Mouse (Mus musculus): ENCODE data around the gene 1300017J02Rik. TPM values are rescaled to one million over a fixed set of nuclear protein-coding genes. Genes with fewer than 3 reads are reported as not detected.

The 1300017J02Rik gene
- polyA plus RNA-seq, 2 experiments, result 0.28 to 0.79 TPM

DNA sequence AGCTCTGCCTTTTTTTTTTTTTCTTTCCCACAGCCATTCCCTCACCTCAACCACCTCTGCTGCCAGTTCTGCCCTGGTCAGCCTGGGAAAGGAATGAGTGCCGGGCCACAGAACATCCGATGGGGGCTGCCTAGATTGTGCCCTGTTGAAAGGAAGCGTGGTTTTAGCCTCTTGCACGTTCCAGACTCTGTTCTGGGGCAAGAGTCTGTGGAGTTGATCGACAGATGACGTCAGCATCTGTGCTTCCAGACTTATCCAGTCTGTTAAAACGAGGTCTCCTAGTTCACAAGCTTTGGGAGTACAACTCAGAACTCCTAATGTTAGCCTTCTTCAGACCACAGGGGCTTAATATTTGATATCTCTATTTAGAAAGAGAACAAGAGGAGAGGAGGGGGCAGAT lies 70.8 kb downstream of the 1300017J02Rik start:
- TF ChIP-seq POLR2A (IDR thresholded peaks at IDR 0.05; ENCODE audit: borderline replicate concordance, extremely low read depth, insufficient read depth, insufficient read length), result no peak
- H3K4me1 ChIP-seq (ENCODE audit: control insufficient read depth, insufficient read depth, low read length), result 0 out of 2 replicates have a peak, but pooled peaks cover 3% of the 10 kb centered on the region
- H3K36me3 ChIP-seq (ENCODE audit: control insufficient read depth, insufficient read depth, low read length), result no peaks in the 10 kb centered on the region
- no peak overlapping the region for H3K4me2 ChIP-seq (replicated peaks; ENCODE audit: low read depth, low read length, severe bottlenecking)
- no peak overlapping the region for H3K4me3 ChIP-seq (replicated peaks; ENCODE audit: low read length)
- no peak for ATAC-seq (ENCODE audit: low FRiP score, low read depth)
- WGBS, result 70% methylated on average over 7 of the region's 7 CpGs
- no peaks in the 10 kb centered on the region for H3K27me3 ChIP-seq (ENCODE audit: control insufficient read depth, insufficient read depth, low read length)
- no peak overlapping the region for H3K9ac ChIP-seq (ENCODE audit: low read depth, low read length, severe bottlenecking)
- no peak overlapping the region for H3K27ac ChIP-seq (replicated peaks; ENCODE audit: low read depth, low read length)
- H3K9me3 ChIP-seq (ENCODE audit: control insufficient read depth, low read length), result no peaks in the 10 kb centered on the region
- no peak for DNase-seq (ENCODE audit: low spot score)

DNA sequence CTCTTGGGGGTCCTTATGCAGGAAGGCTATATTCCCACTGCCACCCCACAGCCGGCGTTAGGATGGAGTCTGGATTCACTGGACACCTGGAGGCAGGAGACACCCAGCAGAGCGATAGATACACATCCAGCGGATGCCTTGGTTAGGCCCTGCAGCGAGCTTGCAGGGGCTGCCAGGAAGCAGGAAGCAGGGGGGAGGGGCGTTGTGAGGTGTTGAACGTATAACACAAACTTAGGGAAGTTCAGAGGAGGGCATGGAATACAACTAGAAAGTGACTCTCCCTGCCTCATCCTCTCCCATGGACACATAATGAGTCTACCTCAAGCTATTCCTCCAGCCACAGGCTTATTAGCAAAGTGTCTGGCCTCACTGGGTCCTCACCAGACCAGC lies 71.9 kb downstream of the 1300017J02Rik start:
- DNase-seq (ENCODE audit: low spot score) (no peak), ATAC-seq (ENCODE audit: low FRiP score, low read depth) (no peak)
- Histone ChIP-seq H3K27ac (replicated peaks; ENCODE audit: low read depth, low read length) (no peak overlapping the region), H3K4me1 (ENCODE audit: control insufficient read depth, insufficient read depth, low read length) (0 out of 2 replicates have a peak, but pooled peaks cover 3% of the 10 kb centered on the region), H3K9ac (ENCODE audit: low read depth, low read length, severe bottlenecking) (no peak overlapping the region), H3K36me3 (ENCODE audit: control insufficient read depth, insufficient read depth, low read length) (no peaks in the 10 kb centered on the region), H3K4me2 (replicated peaks; ENCODE audit: low read depth, low read length, severe bottlenecking) (no peak overlapping the region), H3K9me3 (ENCODE audit: control insufficient read depth, low read length) (no peaks in the 10 kb centered on the region), H3K27me3 (ENCODE audit: control insufficient read depth, insufficient read depth, low read length) (no peaks in the 10 kb centered on the region), H3K4me3 (replicated peaks; ENCODE audit: low read length) (no peak overlapping the region)
- WGBS, result 58% methylated on average over 7 of the region's 7 CpGs
- no peak for TF ChIP-seq POLR2A (IDR thresholded peaks at IDR 0.05; ENCODE audit: borderline replicate concordance, extremely low read depth, insufficient read depth, insufficient read length)

DNA sequence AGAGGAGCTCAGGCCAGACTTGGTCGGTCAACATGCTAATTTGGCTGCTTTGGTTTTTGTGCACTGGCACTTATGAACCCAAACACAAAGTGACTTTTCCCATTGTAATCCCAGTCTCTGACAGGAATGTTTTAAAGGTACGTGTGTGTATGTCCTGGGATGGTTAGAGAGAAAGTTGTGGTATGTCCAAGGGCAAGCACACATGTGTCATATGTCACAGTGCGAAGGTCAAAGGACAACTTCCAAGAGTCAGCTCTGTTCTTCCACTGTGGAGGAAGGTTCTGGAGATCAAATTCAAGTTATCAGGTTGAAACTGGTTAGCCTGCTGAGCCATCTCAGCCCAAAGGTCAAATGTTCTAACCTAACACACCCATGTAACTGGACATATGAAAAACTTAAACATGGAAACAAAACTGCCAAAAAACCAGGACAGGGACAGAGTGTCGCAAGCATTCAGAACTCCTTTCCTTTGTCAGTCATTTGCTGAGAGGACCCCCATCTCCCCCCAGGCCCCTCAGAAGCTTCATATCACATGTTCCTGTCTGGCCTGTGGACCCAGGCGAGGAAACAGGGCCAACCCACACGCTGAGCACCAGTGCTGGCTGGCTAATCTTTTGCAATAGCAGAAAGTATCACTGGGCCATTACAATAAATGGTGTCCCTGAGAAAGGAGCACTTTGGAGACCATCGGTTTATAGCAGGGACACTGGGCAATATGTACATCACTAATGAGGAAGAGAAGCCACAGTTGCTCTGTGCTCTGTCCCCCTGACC lies 72.5 kb downstream of the 1300017J02Rik start:
- Histone ChIP-seq H3K4me3 (replicated peaks; ENCODE audit: low read length) (no peak overlapping the region), H3K27ac (replicated peaks; ENCODE audit: low read depth, low read length) (no peak overlapping the region), H3K36me3 (ENCODE audit: control insufficient read depth, insufficient read depth, low read length) (no peaks in the 10 kb centered on the region), H3K4me2 (replicated peaks; ENCODE audit: low read depth, low read length, severe bottlenecking) (no peak overlapping the region), H3K9me3 (ENCODE audit: control insufficient read depth, low read length) (no peaks in the 10 kb centered on the region), H3K27me3 (ENCODE audit: control insufficient read depth, insufficient read depth, low read length) (no peaks in the 10 kb centered on the region), H3K9ac (ENCODE audit: low read depth, low read length, severe bottlenecking) (no peak overlapping the region), H3K4me1 (ENCODE audit: control insufficient read depth, insufficient read depth, low read length) (0 out of 2 replicates have a peak, but pooled peaks cover 3% of the 10 kb centered on the region)
- 85% methylated on average over 7 of the region's 7 CpGs for WGBS
- DNase-seq (ENCODE audit: low spot score) (no peak), ATAC-seq (ENCODE audit: low FRiP score, low read depth) (no peak)
- TF ChIP-seq POLR2A (IDR thresholded peaks at IDR 0.05; ENCODE audit: borderline replicate concordance, extremely low read depth, insufficient read depth, insufficient read length), result no peak

DNA sequence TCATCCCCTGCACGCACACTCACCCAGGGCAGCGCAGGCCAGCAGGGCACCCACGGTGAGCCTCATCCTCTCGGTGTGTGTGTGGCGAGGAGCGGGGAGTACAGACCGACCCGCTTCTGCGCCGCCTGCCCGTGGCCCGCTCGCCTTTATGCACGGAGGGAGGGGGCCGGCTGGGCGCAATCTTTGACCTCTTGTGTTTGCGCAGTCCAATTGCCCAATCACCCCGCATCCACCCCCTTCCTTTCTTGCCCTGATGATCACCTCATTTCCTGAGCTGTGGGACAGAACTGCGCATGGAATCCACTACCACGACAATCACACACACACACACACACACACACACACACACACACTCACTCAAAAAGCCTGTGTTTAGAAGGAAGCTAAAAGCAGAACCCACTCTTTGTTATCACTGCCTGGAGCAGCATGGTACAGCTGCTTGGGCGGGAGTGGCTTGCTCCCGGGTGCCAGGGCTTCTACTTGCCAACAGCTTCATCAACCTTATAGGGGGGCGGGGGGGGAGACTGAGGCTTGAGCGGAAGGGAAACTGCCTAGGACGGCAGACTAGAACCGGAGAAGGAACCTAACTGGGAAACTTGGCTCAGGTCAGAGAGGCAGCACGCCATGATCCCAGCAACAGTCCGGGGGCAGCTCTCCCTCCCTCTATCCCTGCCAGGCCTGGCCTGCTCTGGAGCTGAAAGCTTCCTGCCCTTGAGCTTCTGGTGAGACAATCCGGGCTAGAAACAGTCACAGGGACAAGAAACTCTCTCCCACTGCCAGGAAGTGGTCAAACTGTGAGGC lies 74.5 kb downstream of the 1300017J02Rik start, which contains the start of the genes Gm20425 and Trf:
TSS of gene Gm20425 (minus strand) at position 157 of the 801 bp plus-strand sequence.
TSS of gene Trf (minus strand) at position 294 of the 801 bp plus-strand sequence.
- no peak for TF ChIP-seq POLR2A (IDR thresholded peaks at IDR 0.05; ENCODE audit: borderline replicate concordance, extremely low read depth, insufficient read depth, insufficient read length)
- Histone ChIP-seq H3K9ac (ENCODE audit: low read depth, low read length, severe bottlenecking) (no peak within 1 kb of the TSS), H3K9me3 (ENCODE audit: control insufficient read depth, low read length) (no peaks in the 10 kb centered on the region), H3K4me3 (replicated peaks; ENCODE audit: low read length) (no peak within 1 kb of the TSS), H3K36me3 (ENCODE audit: control insufficient read depth, insufficient read depth, low read length) (no peaks in the 10 kb centered on the region), H3K4me1 (ENCODE audit: control insufficient read depth, insufficient read depth, low read length) (0 out of 2 replicates have a peak, but pooled peaks cover 3% of the 10 kb centered on the region), H3K27me3 (ENCODE audit: control insufficient read depth, insufficient read depth, low read length) (no peaks in the 10 kb centered on the region), H3K4me2 (replicated peaks; ENCODE audit: low read depth, low read length, severe bottlenecking) (no peak within 1 kb of the TSS), H3K27ac (replicated peaks; ENCODE audit: low read depth, low read length) (0 out of 2 replicates have a peak within 1 kb of the TSS, but pooled peaks have one; percentile 38)
- 56% methylated on average over 23 of the region's 29 CpGs for WGBS
- ATAC-seq (ENCODE audit: low FRiP score, low read depth) (no peak), DNase-seq (ENCODE audit: low spot score) (no peak)

Data from limb, embryonic 14.5 days (tissue).